Mouse (Mus musculus) kidney, postnatal 10 days (tissue): ENCODE results near the gene Gsg1l2.

Experiments used
- DNase-seq: peaks from one replicate; pipeline ENCODE4 v3.0.0; 2021; ENCODE audit warnings: mixed read lengths

Gsg1l2 gene

GRCm38 (mm10) chr11:67774379-67774778 is at the start of gene Gsg1l2:
Gsg1l2 (plus strand) TSS chr11:67774608.
- no peak for DNase-seq

- no peak for DNase-seq
These were observed 47.3 kb upstream of the Gsg1l2 start for GRCm38 (mm10) chr11:67727095-67727494.

- no peak for DNase-seq
These were observed 45.7 kb upstream of the Gsg1l2 start for GRCm38 (mm10) chr11:67728726-67729125.

GRCm38 (mm10) chr11:67731056-67731455 is 43.4 kb upstream of the Gsg1l2 start:
- DNase-seq, result no peak

GRCm38 (mm10) chr11:67733726-67734125 is 40.7 kb upstream of the Gsg1l2 start:
- DNase-seq, result no peak

GRCm38 (mm10) chr11:67734597-67734996 is 39.8 kb upstream of the Gsg1l2 start:
- DNase-seq, result no peak

GRCm38 (mm10) chr11:67738345-67738744 is 36.1 kb upstream of the Gsg1l2 start:
- no peak for DNase-seq

GRCm38 (mm10) chr11:67738846-67739490 is 35.4 kb upstream of the Gsg1l2 start:
- no peak for DNase-seq

GRCm38 (mm10) chr11:67741569-67741968 is 32.8 kb upstream of the Gsg1l2 start:
- no peak for DNase-seq

GRCm38 (mm10) chr11:67756287-67756686 is 18.1 kb upstream of the Gsg1l2 start:
- DNase-seq, result no peak

- DNase-seq, result peak; percentile 14
These were observed 16.8 kb upstream of the Gsg1l2 start for GRCm38 (mm10) chr11:67757373-67758167.

GRCm38 (mm10) chr11:67771053-67771452 is 3.4 kb upstream of the Gsg1l2 start, which contains the start of gene Glp2r:
Glp2r (minus strand) TSS chr11:67771153.
- DNase-seq, result no peak

GRCm38 (mm10) chr11:67771691-67772090 is 2.7 kb upstream of the Gsg1l2 start:
- no peak for DNase-seq

- DNase-seq, result peak; percentile 64
These were observed 1.8 kb upstream of the Gsg1l2 start for GRCm38 (mm10) chr11:67772577-67772976.

- DNase-seq, result no peak
These were observed 15.8 kb downstream of the Gsg1l2 start for GRCm38 (mm10) chr11:67790182-67790581.

GRCm38 (mm10) chr11:67797931-67798330 is 23.5 kb downstream of the Gsg1l2 start, which contains the start of gene Dhrs7c:
Dhrs7c (plus strand) TSS chr11:67798187.
- peak; percentile 21 for DNase-seq

- no peak for DNase-seq
These were observed 25.8 kb downstream of the Gsg1l2 start for GRCm38 (mm10) chr11:67800130-67800723.

GRCm38 (mm10) chr11:67801169-67801568 is 26.8 kb downstream of the Gsg1l2 start:
- no peak for DNase-seq

GRCm38 (mm10) chr11:67805538-67805937 is 31.1 kb downstream of the Gsg1l2 start:
- no peak for DNase-seq

GRCm38 (mm10) chr11:67806832-67807597 is 32.6 kb downstream of the Gsg1l2 start:
- no peak for DNase-seq

- no peak for DNase-seq
These were observed 33.6 kb downstream of the Gsg1l2 start for GRCm38 (mm10) chr11:67808051-67808450.

GRCm38 (mm10) chr11:67811535-67811934 is 37.1 kb downstream of the Gsg1l2 start:
- peak; percentile 52 for DNase-seq

GRCm38 (mm10) chr11:67819604-67820003 is 45.2 kb downstream of the Gsg1l2 start:
- peak; percentile 66 for DNase-seq
